Mouse (Mus musculus) heart, embryonic 10.5 days (tissue): Measurements from ENCODE around the gene Tmtc4. TPM values are rescaled to one million over a fixed set of nuclear protein-coding genes. Genes with fewer than 3 reads are reported as not detected.
A peak's percentile ranks its signal among the peaks of the same experiment; 100 is the strongest.

Experiments
- DNase-seq: peaks from one replicate; pipeline ENCODE4 v3.0.0-alpha.2; 2017; ENCODE audit warnings: low spot score
- H3K27ac ChIP-seq: fragments of 300-500 bp; sonication (generic); 2 replicates; pipeline ENCODE4 v1.5.1; 2016; ENCODE audit warnings: mild to moderate bottlenecking
- H3K27me3 ChIP-seq: fragments of 300-500 bp; sonication (generic); 2 replicates; pipeline ENCODE4 v1.6.1; 2016; ENCODE audit warnings: mild to moderate bottlenecking; ENCODE audit not compliant: poor library complexity, insufficient read depth, severe bottlenecking
- H3K36me3 ChIP-seq: fragments of 300-500 bp; sonication (generic); 2 replicates; pipeline ENCODE4 v1.6.1; 2016; ENCODE audit warnings: mild to moderate bottlenecking, moderate library complexity
- H3K4me1 ChIP-seq: fragments of 300-500 bp; sonication (generic); 2 replicates; pipeline ENCODE4 v1.6.1; 2016; ENCODE audit warnings: mild to moderate bottlenecking
- H3K4me3 ChIP-seq: fragments of 300-500 bp; sonication (generic); 2 replicates; pipeline ENCODE4 v1.5.1; 2016; ENCODE audit warnings: mild to moderate bottlenecking, moderate library complexity
- H3K9me3 ChIP-seq: fragments of 300-500 bp; sonication (generic); 2 replicates; pipeline ENCODE4 v1.6.1; 2016; ENCODE audit warnings: mild to moderate bottlenecking, moderate library complexity
- WGBS: fragments of 180-500 bp; shearing (Covaris S2); methylation state at CpG from one replicate; pipeline ENCODE4 v1.1.7; 2016; 5-methylcytosine and 5-hydroxymethylcytosine counted together
- polyA plus RNA-seq: library from polyadenylated mRNA; unstranded; fragments of >200 nt; fragmentation: Nextera tagmentation; extraction: Ambion mirVana; gene quantifications from 2 replicates; pipeline ENCODE4 v1.2.1, GENCODE M21; 2016

Tmtc4 gene
- polyA plus RNA-seq, 1 experiment from 2014 or later = 23.2 TPM

GRCm38 (mm10) chr14:122888480-122888872 is 95.4 kb downstream of the Tmtc4 start:
- DNase-seq = peak; percentile 79
- H3K27ac ChIP-seq = peak overlapping the region; percentile 42; the same call in 1 of the 2 replicates
- peaks cover 21% of the 10 kb centered on the region for H3K4me1 ChIP-seq
- peaks cover 7% of the 10 kb centered on the region; the same call in 1 of the 2 replicates for H3K36me3 ChIP-seq
- no peak overlapping the region for H3K4me3 ChIP-seq
- 53% methylated on average over 1 of the region's 1 CpGs for WGBS
- no peaks in the 10 kb centered on the region; the same call in 1 of the 2 replicates for H3K27me3 ChIP-seq
- H3K9me3 ChIP-seq = no peaks in the 10 kb centered on the region

- WGBS = 71% methylated on average over 3 of the region's 3 CpGs
- no peaks in the 10 kb centered on the region for H3K9me3 ChIP-seq
- no peaks in the 10 kb centered on the region; the same call in 1 of the 2 replicates for H3K27me3 ChIP-seq
- peaks cover 21% of the 10 kb centered on the region for H3K4me1 ChIP-seq
- H3K27ac ChIP-seq = peak overlapping the region; percentile 42; the same call in 1 of the 2 replicates
- H3K36me3 ChIP-seq = peaks cover 7% of the 10 kb centered on the region; the same call in 1 of the 2 replicates
- peak; percentile 68 for DNase-seq
- no peak overlapping the region for H3K4me3 ChIP-seq
These were observed 95.9 kb downstream of the Tmtc4 start for GRCm38 (mm10) chr14:122887702-122888479.

GRCm38 (mm10) chr14:122887278-122887677 is 96.6 kb downstream of the Tmtc4 start:
- Histone ChIP-seq H3K4me1 (peaks cover 21% of the 10 kb centered on the region), H3K9me3 (no peaks in the 10 kb centered on the region), H3K36me3 (peaks cover 7% of the 10 kb centered on the region; the same call in 1 of the 2 replicates), H3K27ac (no peak overlapping the region), H3K4me3 (no peak overlapping the region), H3K27me3 (no peaks in the 10 kb centered on the region; the same call in 1 of the 2 replicates)
- WGBS = 83% methylated on average over 1 of the region's 1 CpGs
- DNase-seq = no peak

GRCm38 (mm10) chr14:122885893-122886292 is 97.9 kb downstream of the Tmtc4 start:
- DNase-seq = peak; percentile 60
- peaks cover 28% of the 10 kb centered on the region for H3K4me1 ChIP-seq
- no peaks in the 10 kb centered on the region; the same call in 1 of the 2 replicates for H3K27me3 ChIP-seq
- no peak overlapping the region for H3K4me3 ChIP-seq
- H3K36me3 ChIP-seq = no peaks in the 10 kb centered on the region
- no peak overlapping the region for H3K27ac ChIP-seq
- H3K9me3 ChIP-seq = no peaks in the 10 kb centered on the region
- 89% methylated on average over 7 of the region's 7 CpGs for WGBS

GRCm38 (mm10) chr14:122883821-122884584 is 99.8 kb downstream of the Tmtc4 start:
- Histone ChIP-seq H3K4me3 (no peak overlapping the region), H3K27ac (no peak overlapping the region), H3K27me3 (no peaks in the 10 kb centered on the region; the same call in 1 of the 2 replicates), H3K36me3 (no peaks in the 10 kb centered on the region), H3K9me3 (no peaks in the 10 kb centered on the region), H3K4me1 (peaks cover 25% of the 10 kb centered on the region)
- peak; percentile 71 for DNase-seq
- WGBS = 64% methylated on average over 10 of the region's 10 CpGs

GRCm38 (mm10) chr14:122883410-122883806 is 100.4 kb downstream of the Tmtc4 start:
- Histone ChIP-seq H3K36me3 (no peaks in the 10 kb centered on the region), H3K9me3 (no peaks in the 10 kb centered on the region), H3K27me3 (no peaks in the 10 kb centered on the region; the same call in 1 of the 2 replicates), H3K27ac (no peak overlapping the region), H3K4me1 (peaks cover 19% of the 10 kb centered on the region), H3K4me3 (no peak overlapping the region)
- WGBS = 83% methylated on average over 4 of the region's 4 CpGs
- peak; percentile 14 for DNase-seq

- Histone ChIP-seq H3K36me3 (no peaks in the 10 kb centered on the region), H3K4me3 (no peak overlapping the region), H3K27me3 (no peaks in the 10 kb centered on the region; the same call in 1 of the 2 replicates), H3K9me3 (no peaks in the 10 kb centered on the region), H3K27ac (no peak overlapping the region), H3K4me1 (peaks cover 15% of the 10 kb centered on the region)
- 86% methylated on average over 7 of the region's 7 CpGs for WGBS
- peak; percentile 56 for DNase-seq
These were observed 100.9 kb downstream of the Tmtc4 start for GRCm38 (mm10) chr14:122882795-122883409.

- Histone ChIP-seq H3K36me3 (no peaks in the 10 kb centered on the region), H3K27me3 (no peaks in the 10 kb centered on the region; the same call in 1 of the 2 replicates), H3K4me1 (peaks cover 8% of the 10 kb centered on the region; the same call in 1 of the 2 replicates), H3K9me3 (no peaks in the 10 kb centered on the region), H3K4me3 (no peak overlapping the region), H3K27ac (no peak overlapping the region)
- WGBS = 83% methylated on average over 9 of the region's 9 CpGs
- DNase-seq = peak; percentile 24
These were observed 101.6 kb downstream of the Tmtc4 start for GRCm38 (mm10) chr14:122882201-122882639.

- no peaks in the 10 kb centered on the region for H3K9me3 ChIP-seq
- no peaks in the 10 kb centered on the region; the same call in 1 of the 2 replicates for H3K27me3 ChIP-seq
- DNase-seq = peak; percentile 39
- H3K4me3 ChIP-seq = no peak overlapping the region
- no peak overlapping the region for H3K27ac ChIP-seq
- H3K36me3 ChIP-seq = no peaks in the 10 kb centered on the region
- 30% methylated on average over 2 of the region's 2 CpGs for WGBS
- H3K4me1 ChIP-seq = peaks cover 7% of the 10 kb centered on the region; the same call in 1 of the 2 replicates
These were observed 102.1 kb downstream of the Tmtc4 start for GRCm38 (mm10) chr14:122881699-122882098.

- 78% methylated on average over 7 of the region's 7 CpGs for WGBS
- no peaks in the 10 kb centered on the region for H3K27me3 ChIP-seq
- no peak for DNase-seq
These were observed 103.5 kb downstream of the Tmtc4 start for GRCm38 (mm10) chr14:122880291-122880690.

GRCm38 (mm10) chr14:122877787-122878186 is 106.0 kb downstream of the Tmtc4 start:
- no peak overlapping the region for H3K27ac ChIP-seq
- H3K4me1 ChIP-seq = peaks cover 20% of the 10 kb centered on the region; the same call in 1 of the 2 replicates
- DNase-seq = no peak
- H3K4me3 ChIP-seq = no peak overlapping the region
- WGBS = 68% methylated on average over 3 of the region's 3 CpGs
- H3K9me3 ChIP-seq = no peaks in the 10 kb centered on the region
- no peaks in the 10 kb centered on the region for H3K36me3 ChIP-seq
- H3K27me3 ChIP-seq = no peaks in the 10 kb centered on the region

More at GRCm38 (mm10) chr14:122880291-122880690, 103.5 kb downstream of the Tmtc4 start:
- Histone ChIP-seq H3K27ac (no peak overlapping the region), H3K9me3 (no peaks in the 10 kb centered on the region), H3K36me3 (no peaks in the 10 kb centered on the region), H3K4me3 (no peak overlapping the region), H3K4me1 (peaks cover 12% of the 10 kb centered on the region; the same call in 1 of the 2 replicates)

GRCm38 (mm10) chr14:122876723-122877122 is 107.1 kb downstream of the Tmtc4 start:
- 67% methylated on average over 7 of the region's 7 CpGs for WGBS
- peak; percentile 38 for DNase-seq
- H3K27me3 ChIP-seq = no peaks in the 10 kb centered on the region

More at GRCm38 (mm10) chr14:122876723-122877122, 107.1 kb downstream of the Tmtc4 start:
- Histone ChIP-seq H3K4me3 (no peak overlapping the region), H3K9me3 (no peaks in the 10 kb centered on the region), H3K4me1 (peaks cover 21% of the 10 kb centered on the region; the same call in 1 of the 2 replicates), H3K27ac (no peak overlapping the region), H3K36me3 (no peaks in the 10 kb centered on the region)
